Mouse (Mus musculus) spleen, postnatal 36 days (tissue): ENCODE measurements around the gene Apbb2.

Experiments used
- DNase-seq, 2 experiments: peaks; one replicate each; pipeline ENCODE4 v3.0.0; 2022; ENCODE audit warnings: low spot score in 2 of 2, mixed read lengths in 1 of 2

The Apbb2 gene

GRCm38 (mm10) chr5:66384114-66384513, 234.5 kb downstream of the Apbb2 start:
- DNase-seq, result no peak

GRCm38 (mm10) chr5:66382111-66382510, 236.5 kb downstream of the Apbb2 start:
- no peak for DNase-seq

DNA sequence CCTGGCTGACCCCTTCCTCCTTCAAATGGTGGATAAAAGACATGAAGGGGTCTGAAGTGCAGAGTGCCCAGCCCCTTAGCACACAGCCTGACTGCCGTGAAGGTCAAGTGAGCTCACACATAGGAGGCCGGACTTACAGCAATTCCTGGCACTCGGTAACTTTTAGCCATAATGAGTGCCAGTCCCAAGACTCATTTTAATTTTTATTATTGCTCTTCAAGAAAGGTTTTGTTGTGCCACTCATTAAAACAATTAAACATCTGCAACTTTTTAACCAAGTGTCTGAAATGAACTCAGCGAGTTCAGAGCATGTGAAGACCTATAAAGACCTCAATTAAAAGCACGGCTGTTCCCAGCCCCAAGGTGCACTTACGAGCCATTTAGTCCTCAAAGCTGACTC, 239.6 kb downstream of the Apbb2 start:
- DNase-seq, result no peak

DNA sequence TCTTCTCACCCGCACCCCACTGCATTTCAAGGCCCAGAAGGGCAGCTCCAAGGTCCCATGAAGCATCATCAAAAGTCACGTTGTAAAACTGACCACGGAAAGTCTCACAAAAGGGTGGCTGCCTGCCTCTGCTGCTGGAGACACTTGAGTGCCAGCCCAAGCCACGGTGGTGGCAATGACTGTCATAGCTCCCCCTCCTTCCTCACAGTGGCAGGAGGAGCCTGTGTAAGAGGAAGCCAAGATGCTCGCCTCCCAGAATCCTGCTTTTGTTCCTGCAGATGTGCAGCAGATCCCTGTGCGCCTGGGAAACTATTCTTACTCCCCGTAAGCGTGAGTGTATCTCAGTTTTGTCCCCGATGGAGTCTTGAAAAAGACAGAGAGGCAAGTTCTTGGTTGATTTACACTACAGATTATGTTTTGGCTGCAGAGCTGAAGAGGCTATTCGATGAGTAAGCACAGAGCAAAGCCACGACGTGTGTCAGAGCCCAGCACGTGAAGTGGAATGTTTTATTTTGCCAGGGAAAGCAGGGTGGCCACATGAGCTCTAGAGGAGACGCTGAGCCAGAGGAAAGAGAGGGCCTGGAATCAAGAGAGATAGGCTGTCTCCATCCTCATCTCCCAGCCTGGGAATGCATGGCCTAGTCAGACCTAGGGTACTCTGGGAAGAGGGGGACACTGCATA, 241.9 kb downstream of the Apbb2 start:
- no peak for DNase-seq

- DNase-seq, result no peak
These were observed 244.2 kb downstream of the Apbb2 start for GRCm38 (mm10) chr5:66374413-66374812.

DNA sequence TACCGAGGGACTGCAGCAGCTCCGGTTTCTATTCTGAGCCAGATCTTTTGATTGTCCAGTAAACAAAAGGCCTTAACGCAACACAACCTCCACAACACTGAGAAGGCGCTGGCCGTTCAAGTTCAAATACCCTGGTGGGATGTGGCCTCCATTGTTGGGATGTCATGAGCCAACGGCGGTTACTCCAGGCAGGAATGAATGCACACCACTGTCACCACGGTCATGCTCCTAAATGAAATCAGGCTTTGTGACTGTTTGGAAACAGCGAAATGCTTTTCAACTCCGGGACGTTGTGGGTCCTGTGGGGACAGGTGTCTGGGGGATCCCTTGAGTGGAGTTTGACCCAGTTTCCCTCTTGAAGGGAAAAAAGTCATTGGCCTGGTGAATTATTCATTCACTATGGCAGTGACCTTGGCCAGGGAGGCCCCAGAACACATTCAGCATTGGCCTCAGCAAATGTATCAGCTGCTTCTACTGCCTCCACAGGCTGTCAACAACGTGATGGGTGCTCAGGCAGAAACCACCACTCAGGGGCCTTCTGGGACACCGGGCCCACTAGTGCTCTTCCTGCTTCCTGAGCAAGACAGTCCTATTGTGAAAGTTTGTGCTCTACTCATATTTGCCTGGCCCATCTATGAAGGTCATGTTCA, 244.9 kb downstream of the Apbb2 start:
- DNase-seq, result no peak

- no peak for DNase-seq
These were observed 247.5 kb downstream of the Apbb2 start for GRCm38 (mm10) chr5:66371131-66371530.

- peak; percentile 3 to 24 for DNase-seq
These were observed 249.6 kb downstream of the Apbb2 start for GRCm38 (mm10) chr5:66368966-66369365.

GRCm38 (mm10) chr5:66367641-66368040, 250.9 kb downstream of the Apbb2 start:
- no peak for DNase-seq

GRCm38 (mm10) chr5:66363274-66364261, 255.0 kb downstream of the Apbb2 start:
- DNase-seq, result no peak

GRCm38 (mm10) chr5:66360739-66361138, 257.8 kb downstream of the Apbb2 start:
- DNase-seq, result no peak

DNA sequence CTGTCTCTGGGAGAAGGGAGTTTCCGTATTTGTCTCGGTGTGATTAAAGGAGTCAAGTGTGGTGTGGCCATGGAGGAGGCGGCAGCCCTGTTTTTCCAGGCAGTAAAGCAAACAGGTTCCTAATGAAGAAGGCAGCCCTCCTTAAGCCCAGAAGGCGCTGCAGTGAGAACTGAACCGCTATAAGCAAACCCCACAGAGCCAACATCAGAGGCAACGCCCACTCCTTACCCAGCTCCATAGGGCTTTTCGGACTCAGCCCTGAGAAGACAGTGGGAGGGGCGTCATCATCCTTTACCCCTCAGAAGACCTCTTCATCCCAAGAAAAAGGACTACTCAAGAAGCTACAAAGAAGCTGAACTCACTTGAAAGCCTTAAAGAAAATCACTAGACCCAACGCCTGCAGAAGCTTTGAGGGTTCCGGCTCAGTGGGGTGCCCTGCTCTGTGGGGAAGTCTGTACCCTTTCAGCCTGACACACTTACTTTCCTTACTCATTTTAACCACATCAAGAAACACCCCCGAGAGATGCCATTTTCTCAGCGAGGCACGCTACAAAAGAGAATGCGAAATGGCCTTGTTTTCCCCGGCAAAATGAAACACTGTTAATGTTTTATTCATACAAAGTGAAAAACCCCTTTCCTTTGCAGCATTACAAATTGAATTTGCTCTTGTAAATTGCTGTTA, 258.7 kb downstream of the Apbb2 start:
- no peak for DNase-seq

DNA sequence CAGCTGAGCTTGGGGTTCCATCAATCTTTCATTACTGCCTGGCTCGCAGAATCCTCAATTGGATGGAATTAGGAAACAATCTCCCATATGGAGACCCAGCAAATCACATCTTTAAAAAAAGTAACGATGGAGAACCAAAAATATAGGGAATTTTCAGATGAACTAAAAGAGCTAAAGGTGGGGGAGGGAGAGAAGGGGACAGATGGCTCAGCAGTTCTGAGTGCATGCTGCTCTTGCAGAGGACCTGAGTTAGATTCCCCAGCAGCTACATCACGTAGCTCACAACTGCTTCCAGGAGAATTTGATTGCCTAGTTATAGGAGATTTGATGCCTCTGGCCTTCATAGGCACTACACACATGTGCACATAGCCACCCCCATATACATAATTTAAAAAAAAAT, 263.4 kb downstream of the Apbb2 start:
- DNase-seq, result no peak

DNA sequence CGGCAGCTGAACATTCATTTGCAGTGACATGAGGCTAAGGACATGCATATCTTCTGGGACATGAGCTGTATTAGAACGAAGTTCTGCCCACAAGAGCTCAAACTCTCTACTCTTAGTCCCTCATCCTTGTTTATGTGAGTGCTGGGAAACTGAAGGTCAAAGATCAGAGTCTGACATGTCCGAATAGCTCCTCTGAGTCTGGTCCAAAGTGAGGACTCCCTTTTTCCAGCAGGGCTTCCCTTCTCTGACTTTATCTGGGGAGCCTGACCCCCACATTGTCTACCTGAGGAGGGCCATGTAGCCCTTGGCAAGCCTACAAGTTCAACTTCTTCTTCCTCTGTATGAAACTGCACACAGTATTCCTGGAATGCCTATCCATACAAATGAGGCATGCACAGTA, 264.7 kb downstream of the Apbb2 start:
- no peak for DNase-seq

DNA sequence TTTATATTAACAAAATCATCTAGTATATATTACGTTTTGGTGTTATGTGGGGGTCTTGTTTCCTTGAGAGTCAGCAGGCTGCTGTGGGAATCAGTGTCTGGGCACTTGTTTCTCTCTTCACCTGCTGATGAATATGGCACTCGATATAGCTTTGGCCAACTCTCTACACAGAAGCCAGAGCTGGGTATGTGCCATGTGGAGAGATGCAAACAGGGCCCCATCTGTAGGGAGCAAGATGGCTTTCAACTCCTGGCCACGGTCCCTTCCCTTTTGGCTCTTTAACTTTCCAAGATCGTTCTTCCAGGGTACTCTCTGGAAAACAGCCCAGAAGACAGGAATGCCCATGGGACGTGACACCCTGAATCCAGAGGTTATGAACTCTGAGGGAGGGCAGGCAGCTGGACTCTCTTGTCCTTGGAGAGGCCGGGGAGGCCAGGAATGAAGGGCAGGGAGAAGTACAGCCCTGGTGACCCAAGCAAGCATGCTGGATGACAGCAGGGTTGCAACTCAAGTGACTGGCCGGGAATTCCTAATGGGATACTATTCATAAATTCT, 266.7 kb downstream of the Apbb2 start:
- DNase-seq, result no peak

GRCm38 (mm10) chr5:66351064-66351463, 267.5 kb downstream of the Apbb2 start:
- DNase-seq, result no peak

DNA sequence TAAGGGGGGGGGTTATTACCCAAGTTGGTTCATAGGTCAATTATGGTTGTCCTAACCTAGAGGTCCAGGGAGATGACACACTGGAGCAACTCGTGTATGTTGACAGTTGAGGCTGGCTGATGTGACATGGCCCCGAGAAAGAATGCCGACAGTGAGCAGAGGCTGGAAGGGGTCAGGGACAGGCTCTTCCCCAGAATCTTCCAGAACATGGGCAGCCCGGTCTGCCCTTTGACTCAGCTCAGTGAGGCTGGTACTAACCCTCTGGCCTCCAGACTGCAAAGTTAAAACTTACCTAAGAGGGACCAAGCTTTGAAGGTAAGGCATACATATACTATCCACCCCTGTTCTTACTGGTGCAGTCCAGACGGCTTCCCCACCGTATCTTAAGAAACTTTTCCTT, 268.0 kb downstream of the Apbb2 start:
- no peak for DNase-seq

DNA sequence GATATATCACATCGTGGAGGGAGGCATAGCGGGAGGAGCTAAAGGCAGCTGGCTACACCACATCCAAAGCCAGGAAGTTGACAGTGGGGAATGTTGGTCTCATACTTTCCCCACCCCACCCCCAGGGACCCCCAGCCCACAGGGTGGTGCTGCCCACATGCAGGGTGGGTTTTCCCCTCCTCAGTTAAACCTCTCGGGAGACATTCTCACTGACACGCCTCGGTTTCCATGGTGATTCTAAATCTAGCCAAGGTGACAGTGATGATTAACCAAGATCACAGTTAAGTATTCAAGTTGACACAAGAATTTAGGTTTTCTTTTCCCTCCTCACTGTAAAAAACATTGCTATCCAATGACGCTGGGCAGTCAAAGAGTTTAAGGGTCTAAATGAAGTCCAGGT, 270.2 kb downstream of the Apbb2 start:
- DNase-seq, result no peak

- DNase-seq, result no peak
These were observed 271.8 kb downstream of the Apbb2 start for GRCm38 (mm10) chr5:66346756-66347155.

DNA sequence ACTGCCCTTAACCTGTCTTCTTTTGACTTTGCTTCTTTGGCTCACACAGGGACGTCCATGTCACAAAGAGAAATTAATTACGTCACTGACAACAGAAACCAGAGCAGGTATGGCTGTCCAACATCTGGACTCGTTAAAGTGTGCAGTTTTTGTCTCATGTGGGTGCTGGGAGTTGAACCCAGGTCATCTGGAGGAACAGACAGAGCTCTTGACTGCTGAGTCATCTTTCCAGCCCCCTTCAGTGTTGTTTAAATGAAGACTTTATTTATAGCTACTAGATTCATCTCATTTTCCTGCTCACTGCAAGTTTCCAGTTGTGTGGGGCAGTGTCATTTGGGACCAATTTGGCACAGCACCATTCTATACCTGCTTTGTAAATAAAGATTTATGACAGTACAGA, 273.4 kb downstream of the Apbb2 start:
- no peak for DNase-seq

GRCm38 (mm10) chr5:66344182-66344581, 274.4 kb downstream of the Apbb2 start:
- DNase-seq, result no peak

DNA sequence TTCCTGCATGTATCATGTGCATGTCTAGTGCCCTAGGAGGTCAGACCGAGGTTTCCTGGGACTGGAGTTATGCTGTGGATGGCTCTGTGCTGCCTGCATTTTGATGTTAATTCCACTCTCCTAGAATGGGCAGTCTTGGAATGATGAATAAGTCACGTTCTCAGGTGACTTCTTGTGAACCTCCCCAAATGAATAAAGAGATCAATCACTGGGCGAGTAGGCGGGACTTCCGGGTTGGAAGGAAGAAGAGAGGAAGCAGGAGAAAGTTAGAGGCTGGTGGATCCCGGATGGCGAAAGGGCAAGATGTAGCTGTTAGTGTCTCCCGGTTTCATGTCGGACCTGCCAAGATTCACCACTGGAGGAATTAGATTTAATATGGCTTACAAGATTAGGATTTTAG, 276.3 kb downstream of the Apbb2 start:
- no peak for DNase-seq
